Mouse (Mus musculus): ENCODE data around the gene Stat2.

Gene Stat2

GRCm38 (mm10) chr10:128270287-128270841 lies at the start of gene Stat2:
Gene Stat2, plus strand, starts transcription at chr10:128270559.
- DNase-seq (ENCODE audit: low read depth), result peak; percentile 95

- no peak for DNase-seq (ENCODE audit: low read depth)
These were observed 48.6 kb upstream of the Stat2 start for GRCm38 (mm10) chr10:128221533-128222286.

DNA sequence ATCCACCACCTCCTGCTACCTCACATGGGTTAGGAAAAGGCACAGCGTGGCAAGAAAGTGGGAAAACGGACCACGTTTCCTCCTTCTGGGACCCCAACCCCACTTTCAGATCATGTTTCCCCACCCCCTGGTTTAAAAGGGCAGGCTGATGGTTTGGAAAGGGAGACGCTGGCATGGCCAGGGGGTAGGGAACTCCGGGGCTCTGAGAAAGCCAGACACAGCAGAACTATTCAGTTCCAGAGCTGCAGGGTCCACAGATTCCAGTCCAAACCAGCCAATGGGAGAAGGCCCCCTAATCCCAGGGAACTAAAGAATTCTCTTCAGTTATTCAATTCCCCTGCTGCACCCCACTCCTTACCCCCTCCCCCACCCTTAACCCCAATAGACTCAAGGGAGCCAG lies 45.3 kb upstream of the Stat2 start:
- no peak for DNase-seq (ENCODE audit: low read depth)

DNA sequence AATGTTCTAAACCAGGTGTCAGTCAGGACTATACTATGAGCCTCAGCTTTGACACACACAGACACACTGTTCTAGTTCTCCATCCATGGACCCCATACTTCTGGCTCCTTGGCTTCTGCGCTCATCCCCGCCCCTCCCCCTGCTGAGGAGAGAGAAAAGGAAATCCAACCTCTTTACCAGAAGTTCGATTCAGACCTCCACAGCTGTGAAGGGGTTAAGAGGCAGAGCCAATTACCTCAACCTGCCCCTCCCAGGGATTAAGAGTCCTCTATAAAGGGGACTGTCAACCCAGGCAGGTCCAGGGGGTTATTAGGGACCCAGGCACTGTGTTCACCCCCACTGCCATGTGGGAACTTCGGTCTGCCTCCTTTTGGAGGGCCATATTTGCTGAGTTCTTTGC lies 44.8 kb upstream of the Stat2 start, which contains the start of gene Mip:
Gene Mip, plus strand, starts transcription at position 301 of the 400 bp plus-strand sequence.
- DNase-seq (ENCODE audit: low read depth), result no peak

- no peak for DNase-seq (ENCODE audit: low read depth)
These were observed 42.8 kb upstream of the Stat2 start for GRCm38 (mm10) chr10:128227592-128227991.

GRCm38 (mm10) chr10:128228009-128228408 lies 42.4 kb upstream of the Stat2 start:
- no peak for DNase-seq (ENCODE audit: low read depth)

- DNase-seq (ENCODE audit: low read depth), result no peak
These were observed 39.8 kb upstream of the Stat2 start for GRCm38 (mm10) chr10:128230582-128230981.

GRCm38 (mm10) chr10:128231146-128231545 lies 39.2 kb upstream of the Stat2 start:
- no peak for DNase-seq (ENCODE audit: low read depth)

DNA sequence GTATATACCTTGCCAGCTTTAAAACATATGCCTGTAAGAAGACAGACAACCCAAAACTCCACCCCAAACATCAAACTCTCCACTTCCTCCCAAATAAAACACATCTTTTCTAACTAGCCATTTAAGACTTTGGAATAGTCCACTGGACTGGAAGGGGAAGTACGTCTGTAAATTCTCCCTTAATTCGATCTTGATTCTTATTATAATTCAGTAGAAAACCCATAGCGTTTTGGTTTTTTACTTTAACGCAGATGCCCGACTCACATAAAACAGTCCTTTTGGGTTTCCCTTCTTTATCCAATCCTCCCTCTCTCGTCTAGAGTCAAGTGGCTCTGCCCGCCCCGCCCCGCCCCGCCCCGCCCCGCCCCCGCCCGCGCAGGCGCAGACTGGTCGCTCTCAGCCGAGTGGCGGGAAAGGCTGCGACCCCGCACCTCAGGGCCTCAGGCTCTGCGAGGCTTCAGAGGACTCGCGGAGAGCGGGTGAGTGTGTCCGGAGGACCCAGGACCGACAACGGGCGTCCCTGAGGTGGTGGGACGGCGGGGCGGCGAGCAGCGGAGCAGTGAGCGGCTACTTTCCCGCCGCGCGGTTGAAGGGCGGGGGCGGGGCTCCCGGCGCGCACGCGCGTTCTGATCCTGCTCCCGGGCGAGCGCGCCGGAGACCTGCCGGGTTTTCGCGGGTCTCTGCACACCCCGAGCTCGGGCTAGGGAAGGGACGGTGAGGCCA lies 38.5 kb upstream of the Stat2 start, which contains the start of gene Timeless:
Gene Timeless, plus strand, starts transcription at position 369 of the 723 bp plus-strand sequence.
- peak; percentile 70 for DNase-seq (ENCODE audit: low read depth)

GRCm38 (mm10) chr10:128232420-128232985 lies 37.9 kb upstream of the Stat2 start:
- peak; percentile 75 for DNase-seq (ENCODE audit: low read depth)

- DNase-seq (ENCODE audit: low read depth), result no peak
These were observed 34.0 kb upstream of the Stat2 start for GRCm38 (mm10) chr10:128236321-128236720.

DNA sequence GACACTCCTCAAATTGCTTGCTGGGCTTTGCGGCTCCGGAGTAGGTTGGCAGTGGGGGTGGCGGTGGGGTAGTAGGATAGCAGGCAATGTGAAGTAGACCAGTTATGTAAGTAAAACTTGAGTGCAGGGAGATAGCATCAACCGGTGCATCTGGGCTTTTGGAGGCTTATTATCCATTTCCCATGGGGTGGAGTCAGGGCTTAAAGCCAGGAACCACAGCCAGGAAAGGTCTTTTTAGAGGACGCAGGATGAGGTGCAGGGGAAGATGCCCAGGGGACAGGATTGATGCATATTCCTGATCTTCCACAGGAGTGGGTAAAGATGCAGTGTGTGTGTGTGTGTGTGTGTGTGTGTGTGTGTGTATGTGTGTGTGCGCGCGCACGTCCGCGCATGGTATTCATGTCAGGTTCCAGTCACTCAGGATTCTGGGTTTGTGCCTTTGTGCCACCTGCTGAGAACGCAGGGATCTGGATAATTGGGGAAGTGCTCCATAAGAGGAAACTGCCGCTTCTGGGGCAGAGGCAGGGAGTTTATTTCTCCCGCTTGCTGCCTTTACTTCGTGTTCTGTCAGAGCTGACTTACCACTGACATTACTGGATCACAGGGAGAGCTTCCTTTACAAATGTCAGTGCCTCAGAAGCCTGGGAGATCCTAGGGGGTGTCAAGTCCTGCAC lies 32.4 kb upstream of the Stat2 start:
- no peak for DNase-seq (ENCODE audit: low read depth)

- DNase-seq (ENCODE audit: low read depth), result no peak
These were observed 31.2 kb upstream of the Stat2 start for GRCm38 (mm10) chr10:128239140-128239539.

DNA sequence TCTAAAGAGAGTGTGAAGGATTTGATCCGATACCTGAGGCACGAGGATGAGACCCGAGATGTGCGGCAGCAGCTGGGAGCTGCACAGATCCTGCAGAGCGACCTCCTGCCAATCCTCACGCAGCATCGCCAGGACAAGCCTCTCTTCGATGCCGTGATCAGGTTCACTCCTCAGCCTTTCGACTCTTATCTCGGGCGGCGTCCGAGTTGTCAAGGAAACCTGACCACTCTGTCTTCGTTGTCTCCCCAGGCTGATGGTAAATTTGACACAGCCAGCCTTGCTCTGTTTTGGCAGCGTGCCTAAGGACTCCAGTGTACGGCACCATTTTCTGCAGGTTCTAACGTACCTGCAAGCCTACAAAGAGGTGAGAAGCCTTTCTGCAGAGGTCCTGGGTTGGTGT lies 30.2 kb upstream of the Stat2 start:
- no peak for DNase-seq (ENCODE audit: low read depth)

DNA sequence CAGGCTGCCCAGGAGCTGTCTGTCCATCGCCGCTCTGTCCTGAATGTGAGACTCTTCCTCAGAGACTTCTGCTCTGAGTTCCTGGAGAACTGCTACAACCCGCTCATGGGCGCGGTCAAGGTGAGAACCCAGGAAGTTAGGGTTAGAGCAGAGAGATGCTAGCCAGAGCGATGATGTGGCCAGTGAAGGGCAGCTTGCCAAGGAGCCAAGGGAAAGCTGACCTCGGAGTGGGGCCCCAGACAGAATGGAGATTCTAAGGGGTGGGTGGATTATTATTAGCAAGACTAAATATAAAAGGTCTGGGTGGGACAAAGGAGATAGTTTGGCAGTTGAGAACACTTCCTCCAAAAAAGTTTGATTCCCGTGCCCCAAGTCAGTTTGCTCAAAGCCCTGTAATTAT lies 27.1 kb upstream of the Stat2 start:
- no peak for DNase-seq (ENCODE audit: low read depth)

DNA sequence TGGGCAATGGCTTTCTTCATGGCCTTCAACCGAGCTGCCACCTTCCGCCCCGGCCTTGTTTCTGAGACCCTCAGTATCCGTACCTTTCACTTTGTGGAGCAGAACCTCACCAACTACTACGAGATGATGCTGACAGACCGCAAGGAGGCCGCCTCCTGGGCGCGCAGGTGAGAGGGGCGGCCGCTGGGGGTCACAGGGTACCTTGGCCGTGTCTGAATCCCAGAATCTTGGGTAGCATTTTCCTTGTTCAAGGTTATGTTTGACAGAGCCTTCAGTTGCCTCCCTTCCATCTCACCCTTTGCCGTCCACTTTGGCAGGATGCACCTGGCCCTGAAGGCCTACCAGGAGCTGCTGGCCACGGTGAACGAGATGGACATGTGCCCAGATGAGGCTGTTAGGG lies 26.2 kb upstream of the Stat2 start:
- DNase-seq (ENCODE audit: low read depth), result no peak

- no peak for DNase-seq (ENCODE audit: low read depth)
These were observed 23.2 kb upstream of the Stat2 start for GRCm38 (mm10) chr10:128247020-128247732.

DNA sequence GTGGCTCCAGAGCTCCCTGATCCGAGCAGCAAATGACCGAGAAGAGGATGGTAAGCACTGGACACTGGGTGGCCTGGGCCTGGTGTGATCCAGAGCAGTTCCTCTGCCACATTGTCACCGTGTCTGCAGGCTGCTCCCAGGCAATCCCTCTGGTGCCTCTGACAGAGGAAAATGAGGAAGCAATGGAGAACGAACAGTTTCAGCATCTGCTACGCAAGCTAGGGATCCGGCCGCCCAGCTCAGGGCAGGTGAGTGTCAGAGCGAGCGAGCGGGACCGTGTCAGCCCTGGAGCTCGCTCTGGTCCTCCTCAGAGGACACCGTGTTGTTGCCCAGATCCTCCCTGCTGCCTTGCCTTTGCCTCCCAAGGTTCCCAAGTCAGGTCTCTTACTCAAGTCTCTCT lies 19.8 kb upstream of the Stat2 start:
- no peak for DNase-seq (ENCODE audit: low read depth)

- DNase-seq (ENCODE audit: low read depth), result no peak
These were observed 16.6 kb upstream of the Stat2 start, which contains the start of gene Apon for GRCm38 (mm10) chr10:128253677-128254255. Gene Apon, plus strand, starts transcription at chr10:128254096.

DNA sequence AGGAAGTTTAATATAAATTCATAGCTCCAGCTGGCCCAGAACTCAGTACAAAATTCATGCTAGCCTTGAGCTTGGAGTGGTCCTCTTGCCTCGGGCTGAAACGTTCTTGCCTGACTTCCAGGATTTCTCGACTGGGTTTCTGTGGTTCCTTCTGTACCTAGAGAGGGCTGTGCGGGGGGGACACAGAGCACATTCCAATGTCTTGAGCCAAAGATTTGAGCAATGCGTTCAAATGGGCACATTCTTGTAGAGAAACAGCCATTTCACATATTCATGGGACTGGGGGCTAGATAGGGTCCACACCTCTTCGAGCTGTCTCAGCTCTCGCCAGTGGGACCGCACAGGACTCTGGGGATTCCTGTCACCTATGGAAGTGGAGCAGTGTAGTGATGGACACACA lies 14.4 kb upstream of the Stat2 start:
- DNase-seq (ENCODE audit: low read depth), result no peak

- no peak for DNase-seq (ENCODE audit: low read depth)
These were observed 14.0 kb upstream of the Stat2 start for GRCm38 (mm10) chr10:128256328-128256727.

Data from c-Kit-positive CD71-negative TER-119-negative erythroid progenitor cells, embryonic 14.5 days (primary cell).